Mouse (Mus musculus): ENCODE data around the gene Cldn13. TPM values are rescaled to one million over a fixed set of nuclear protein-coding genes. Genes with fewer than 3 reads are reported as not detected.

Cldn13 gene
- polyA plus RNA-seq, 1 experiment from 2014 or later: 6.4 TPM

- no peak for ATAC-seq
- 69% methylated on average over 8 of the region's 8 CpGs for WGBS
- no peak overlapping the region for H3K4me2 ChIP-seq (ENCODE audit: low read depth, low read length)
- no peaks in the 10 kb centered on the region for H3K9me3 ChIP-seq (ENCODE audit: control insufficient read depth, low read length)
- H3K27ac ChIP-seq (ENCODE audit: low read length): peak overlapping the region; percentile 57
- no peaks in the 10 kb centered on the region for H3K27me3 ChIP-seq (replicated peaks; ENCODE audit: control insufficient read depth, insufficient read depth, low read length)
- no peak overlapping the region for H3K9ac ChIP-seq (ENCODE audit: low read depth, low read length)
- H3K4me3 ChIP-seq (ENCODE audit: low read length): no peak overlapping the region
- H3K4me1 ChIP-seq (ENCODE audit: control insufficient read depth, insufficient read depth, low read length): no peaks in the 10 kb centered on the region
- H3K36me3 ChIP-seq (ENCODE audit: control insufficient read depth, insufficient read depth, low read length): no peaks in the 10 kb centered on the region
Measured at GRCm38 (mm10) chr5:134891552-134891951, 23.8 kb downstream of the Cldn13 start.

- no peaks in the 10 kb centered on the region for H3K4me1 ChIP-seq (ENCODE audit: control insufficient read depth, insufficient read depth, low read length)
- ATAC-seq: no peak
- no peak overlapping the region for H3K4me3 ChIP-seq (ENCODE audit: low read length)
- no peaks in the 10 kb centered on the region for H3K27me3 ChIP-seq (replicated peaks; ENCODE audit: control insufficient read depth, insufficient read depth, low read length)
- no peaks in the 10 kb centered on the region for H3K9me3 ChIP-seq (ENCODE audit: control insufficient read depth, low read length)
- H3K36me3 ChIP-seq (ENCODE audit: control insufficient read depth, insufficient read depth, low read length): no peaks in the 10 kb centered on the region
- H3K27ac ChIP-seq (ENCODE audit: low read length): no peak overlapping the region
- H3K9ac ChIP-seq (ENCODE audit: low read depth, low read length): no peak overlapping the region
- 78% methylated on average over 6 of the region's 6 CpGs for WGBS
- no peak overlapping the region for H3K4me2 ChIP-seq (ENCODE audit: low read depth, low read length)
Measured at GRCm38 (mm10) chr5:134890601-134891054, 24.7 kb downstream of the Cldn13 start.

GRCm38 (mm10) chr5:134888505-134888904 is 26.8 kb downstream of the Cldn13 start:
- no peaks in the 10 kb centered on the region for H3K4me1 ChIP-seq (ENCODE audit: control insufficient read depth, insufficient read depth, low read length)
- no peaks in the 10 kb centered on the region for H3K27me3 ChIP-seq (replicated peaks; ENCODE audit: control insufficient read depth, insufficient read depth, low read length)
- no peak overlapping the region for H3K9ac ChIP-seq (ENCODE audit: low read depth, low read length)
- H3K36me3 ChIP-seq (ENCODE audit: control insufficient read depth, insufficient read depth, low read length): no peaks in the 10 kb centered on the region
- whole genome bisulfite sequencing: 81% methylated on average over 7 of the region's 7 CpGs
- H3K27ac ChIP-seq (ENCODE audit: low read length): no peak overlapping the region
- ATAC-seq: no peak
- H3K4me3 ChIP-seq (ENCODE audit: low read length): no peak overlapping the region
- no peaks in the 10 kb centered on the region for H3K9me3 ChIP-seq (ENCODE audit: control insufficient read depth, low read length)
- H3K4me2 ChIP-seq (ENCODE audit: low read depth, low read length): no peak overlapping the region

- 50% methylated on average over 18 of the region's 18 CpGs for WGBS
- no peaks in the 10 kb centered on the region for H3K27me3 ChIP-seq (replicated peaks; ENCODE audit: control insufficient read depth, insufficient read depth, low read length)
- ATAC-seq: peak; percentile 62
- no peak overlapping the region for H3K4me3 ChIP-seq (ENCODE audit: low read length)
- no peaks in the 10 kb centered on the region for H3K9me3 ChIP-seq (ENCODE audit: control insufficient read depth, low read length)
- no peaks in the 10 kb centered on the region for H3K4me1 ChIP-seq (ENCODE audit: control insufficient read depth, insufficient read depth, low read length)
- H3K9ac ChIP-seq (ENCODE audit: low read depth, low read length): no peak overlapping the region
- no peak overlapping the region for H3K4me2 ChIP-seq (ENCODE audit: low read depth, low read length)
- no peaks in the 10 kb centered on the region for H3K36me3 ChIP-seq (ENCODE audit: control insufficient read depth, insufficient read depth, low read length)
- 0 out of 2 replicates have a peak overlapping the region, but pooled peaks have one; percentile 27 for H3K27ac ChIP-seq (ENCODE audit: low read length)
Measured at GRCm38 (mm10) chr5:134887447-134888335, 27.6 kb downstream of the Cldn13 start.

GRCm38 (mm10) chr5:134883077-134883476 is 32.2 kb downstream of the Cldn13 start:
- H3K4me1 ChIP-seq (ENCODE audit: control insufficient read depth, insufficient read depth, low read length): no peaks in the 10 kb centered on the region
- H3K4me2 ChIP-seq (ENCODE audit: low read depth, low read length): no peak overlapping the region
- no peaks in the 10 kb centered on the region for H3K27me3 ChIP-seq (replicated peaks; ENCODE audit: control insufficient read depth, insufficient read depth, low read length)
- no peaks in the 10 kb centered on the region for H3K36me3 ChIP-seq (ENCODE audit: control insufficient read depth, insufficient read depth, low read length)
- H3K27ac ChIP-seq (ENCODE audit: low read length): no peak overlapping the region
- H3K9ac ChIP-seq (ENCODE audit: low read depth, low read length): no peak overlapping the region
- 0 out of 2 replicates have a peak, but pooled peaks have one; percentile 36 for ATAC-seq
- WGBS: 49% methylated on average over 3 of the region's 3 CpGs
- no peaks in the 10 kb centered on the region for H3K9me3 ChIP-seq (ENCODE audit: control insufficient read depth, low read length)
- H3K4me3 ChIP-seq (ENCODE audit: low read length): no peak overlapping the region

- Histone ChIP-seq H3K4me2 (ENCODE audit: low read depth, low read length) (no peak overlapping the region), H3K27me3 (replicated peaks; ENCODE audit: control insufficient read depth, insufficient read depth, low read length) (no peaks in the 10 kb centered on the region), H3K9ac (ENCODE audit: low read depth, low read length) (no peak overlapping the region), H3K36me3 (ENCODE audit: control insufficient read depth, insufficient read depth, low read length) (no peaks in the 10 kb centered on the region), H3K4me3 (ENCODE audit: low read length) (no peak overlapping the region), H3K9me3 (ENCODE audit: control insufficient read depth, low read length) (no peaks in the 10 kb centered on the region), H3K27ac (ENCODE audit: low read length) (no peak overlapping the region), H3K4me1 (ENCODE audit: control insufficient read depth, insufficient read depth, low read length) (no peaks in the 10 kb centered on the region)
- no peak for ATAC-seq
- WGBS: 68% methylated on average over 10 of the region's 10 CpGs
Measured at GRCm38 (mm10) chr5:134876801-134877200, 38.5 kb downstream of the Cldn13 start.

GRCm38 (mm10) chr5:134875245-134875644 is 40.1 kb downstream of the Cldn13 start:
- Histone ChIP-seq H3K4me1 (ENCODE audit: control insufficient read depth, insufficient read depth, low read length) (no peaks in the 10 kb centered on the region), H3K27me3 (replicated peaks; ENCODE audit: control insufficient read depth, insufficient read depth, low read length) (no peaks in the 10 kb centered on the region), H3K36me3 (ENCODE audit: control insufficient read depth, insufficient read depth, low read length) (no peaks in the 10 kb centered on the region), H3K9me3 (ENCODE audit: control insufficient read depth, low read length) (no peaks in the 10 kb centered on the region), H3K9ac (ENCODE audit: low read depth, low read length) (no peak overlapping the region), H3K4me3 (ENCODE audit: low read length) (no peak overlapping the region), H3K27ac (ENCODE audit: low read length) (no peak overlapping the region), H3K4me2 (ENCODE audit: low read depth, low read length) (no peak overlapping the region)
- 84% methylated on average over 5 of the region's 5 CpGs for WGBS
- ATAC-seq: no peak

GRCm38 (mm10) chr5:134873956-134874879 is 41.1 kb downstream of the Cldn13 start:
- H3K4me3 ChIP-seq (ENCODE audit: low read length): no peak overlapping the region
- H3K4me2 ChIP-seq (ENCODE audit: low read depth, low read length): no peak overlapping the region
- no peak overlapping the region for H3K27ac ChIP-seq (ENCODE audit: low read length)
- no peaks in the 10 kb centered on the region for H3K36me3 ChIP-seq (ENCODE audit: control insufficient read depth, insufficient read depth, low read length)
- peak overlapping the region; percentile 39; the same call in 1 of the 2 replicates for H3K9ac ChIP-seq (ENCODE audit: low read depth, low read length)
- H3K9me3 ChIP-seq (ENCODE audit: control insufficient read depth, low read length): no peaks in the 10 kb centered on the region
- H3K4me1 ChIP-seq (ENCODE audit: control insufficient read depth, insufficient read depth, low read length): no peaks in the 10 kb centered on the region
- WGBS: 60% methylated on average over 21 of the region's 21 CpGs
- 0 out of 2 replicates have a peak, but pooled peaks have one; percentile 31 for ATAC-seq
- no peaks in the 10 kb centered on the region for H3K27me3 ChIP-seq (replicated peaks; ENCODE audit: control insufficient read depth, insufficient read depth, low read length)

GRCm38 (mm10) chr5:134873034-134873433 is 42.3 kb downstream of the Cldn13 start:
- Histone ChIP-seq H3K27me3 (replicated peaks; ENCODE audit: control insufficient read depth, insufficient read depth, low read length) (no peaks in the 10 kb centered on the region), H3K9ac (ENCODE audit: low read depth, low read length) (no peak overlapping the region), H3K4me3 (ENCODE audit: low read length) (no peak overlapping the region), H3K4me1 (ENCODE audit: control insufficient read depth, insufficient read depth, low read length) (no peaks in the 10 kb centered on the region), H3K36me3 (ENCODE audit: control insufficient read depth, insufficient read depth, low read length) (no peaks in the 10 kb centered on the region), H3K4me2 (ENCODE audit: low read depth, low read length) (no peak overlapping the region), H3K9me3 (ENCODE audit: control insufficient read depth, low read length) (no peaks in the 10 kb centered on the region), H3K27ac (ENCODE audit: low read length) (no peak overlapping the region)
- 77% methylated on average over 8 of the region's 8 CpGs for WGBS
- no peak for ATAC-seq

Measured in intestine, embryonic 16.5 days (tissue).